Mouse (Mus musculus) urinary bladder, postnatal 25 days (tissue): ENCODE measurements around the gene Vps16.

Source experiments
- DNase-seq: peaks from one replicate; pipeline ENCODE4 v3.0.0; 2022; ENCODE audit warnings: low spot score

Gene Vps16

GRCm38 (mm10) chr2:130461287-130462071 is 37.3 kb downstream of the Vps16 start:
- no peak for DNase-seq

DNA sequence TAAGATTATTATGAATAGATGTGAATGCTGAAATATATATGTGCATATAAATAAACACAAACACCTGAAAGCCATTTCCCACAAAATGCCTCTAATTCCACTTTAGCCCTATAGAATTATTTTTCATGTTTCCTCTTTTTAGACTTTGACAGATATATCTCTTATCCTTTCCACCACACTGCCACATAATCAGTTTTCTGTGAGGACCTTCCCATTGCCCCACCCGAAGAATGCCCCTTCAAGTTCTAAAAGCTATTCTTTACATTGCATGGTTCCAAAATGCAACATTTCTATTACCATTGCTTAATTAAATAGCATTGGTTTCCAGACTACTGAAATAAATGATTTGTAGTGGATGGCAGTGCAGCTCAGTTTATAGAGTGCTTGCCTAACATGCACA is 42.3 kb downstream of the Vps16 start:
- DNase-seq, result no peak

GRCm38 (mm10) chr2:130469366-130469765 is 45.2 kb downstream of the Vps16 start:
- DNase-seq, result no peak

GRCm38 (mm10) chr2:130469935-130470334 is 45.8 kb downstream of the Vps16 start:
- DNase-seq, result no peak

DNA sequence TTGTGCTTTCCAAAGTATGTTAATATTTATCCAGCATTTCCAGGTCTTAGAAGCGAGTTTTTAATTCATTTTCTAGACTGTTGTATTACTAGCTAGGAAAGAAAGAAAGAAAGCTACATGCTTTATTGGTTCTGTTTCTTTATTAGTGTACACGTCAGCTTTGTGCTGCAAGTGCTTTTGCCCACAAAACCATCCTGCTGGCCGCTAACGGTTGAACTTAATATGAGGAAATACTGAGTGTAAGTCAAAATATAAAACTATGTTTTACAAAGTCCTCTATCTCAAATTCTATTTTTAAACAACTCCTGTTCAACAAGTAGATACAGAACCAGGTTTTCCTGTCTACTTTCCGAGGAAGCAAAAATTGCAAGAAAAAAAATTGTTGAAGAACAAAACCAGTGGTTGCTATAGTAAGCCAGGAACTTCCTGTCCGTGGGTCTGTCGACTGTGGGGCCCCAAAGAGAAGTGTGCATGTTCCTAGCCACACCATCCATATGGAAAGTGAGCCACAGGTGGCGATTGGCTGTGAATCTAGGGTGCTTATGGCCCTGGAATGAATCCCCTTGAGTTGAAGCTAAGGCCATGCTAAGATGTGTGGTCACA is 48.9 kb downstream of the Vps16 start:
- no peak for DNase-seq

- DNase-seq, result no peak
Observed at GRCm38 (mm10) chr2:130475764-130476163, 51.6 kb downstream of the Vps16 start.

- no peak for DNase-seq
Observed at GRCm38 (mm10) chr2:130476666-130477297, 52.6 kb downstream of the Vps16 start.

- no peak for DNase-seq
Observed at GRCm38 (mm10) chr2:130482177-130482576, 58.0 kb downstream of the Vps16 start.

GRCm38 (mm10) chr2:130482700-130483099 is 58.6 kb downstream of the Vps16 start:
- DNase-seq, result no peak

GRCm38 (mm10) chr2:130484206-130484605 is 60.1 kb downstream of the Vps16 start:
- no peak for DNase-seq

DNA sequence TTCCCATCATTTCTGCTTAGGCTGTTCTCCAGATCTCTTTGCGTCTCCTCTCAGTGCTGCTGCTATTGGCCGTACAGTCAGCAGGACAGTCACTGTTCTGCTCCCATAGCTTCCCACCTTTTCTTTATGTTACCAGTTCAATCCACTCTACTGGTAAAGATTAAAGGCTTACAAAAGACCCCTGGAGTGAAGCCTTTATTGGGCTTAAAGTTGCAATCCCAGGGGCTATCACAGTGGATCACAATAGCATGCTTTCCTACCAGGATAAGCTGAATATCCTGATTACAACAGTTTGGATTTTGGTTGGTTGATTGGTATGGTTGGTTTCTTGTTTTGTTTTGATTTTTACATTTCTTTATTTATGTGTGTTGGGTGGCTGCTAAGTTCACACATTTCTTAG is 63.9 kb downstream of the Vps16 start:
- DNase-seq, result no peak

- no peak for DNase-seq
Observed at GRCm38 (mm10) chr2:130488600-130488999, 64.5 kb downstream of the Vps16 start.

DNA sequence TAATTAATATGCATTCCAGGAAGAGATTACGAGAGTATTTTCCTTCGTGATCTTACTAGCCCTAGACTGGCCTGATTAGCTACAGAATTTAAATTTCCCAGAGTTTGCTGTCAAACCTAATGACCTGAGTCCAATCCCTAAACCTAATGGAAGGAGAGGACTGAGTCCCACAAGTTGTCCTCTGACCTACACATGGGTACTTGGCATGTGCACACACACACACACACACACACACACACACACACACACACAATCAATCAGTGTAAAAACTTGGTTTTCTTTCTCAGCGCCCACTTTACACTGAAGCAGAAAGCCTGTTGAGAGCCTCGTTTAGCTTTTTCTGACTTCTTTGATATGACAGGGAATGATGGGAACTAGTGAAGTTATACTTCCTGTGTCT is 67.0 kb downstream of the Vps16 start:
- DNase-seq, result no peak

GRCm38 (mm10) chr2:130491587-130491986 is 67.4 kb downstream of the Vps16 start:
- DNase-seq, result peak; percentile 11
